Mouse (Mus musculus): ENCODE measurements around the gene Unc13d. TPM values are rescaled to one million over a fixed set of nuclear protein-coding genes. Genes with fewer than 3 reads are reported as not detected.

Gene Unc13d
- total RNA-seq, 2 experiments from 2014 or later: 1.3 to 2.1 TPM

DNA sequence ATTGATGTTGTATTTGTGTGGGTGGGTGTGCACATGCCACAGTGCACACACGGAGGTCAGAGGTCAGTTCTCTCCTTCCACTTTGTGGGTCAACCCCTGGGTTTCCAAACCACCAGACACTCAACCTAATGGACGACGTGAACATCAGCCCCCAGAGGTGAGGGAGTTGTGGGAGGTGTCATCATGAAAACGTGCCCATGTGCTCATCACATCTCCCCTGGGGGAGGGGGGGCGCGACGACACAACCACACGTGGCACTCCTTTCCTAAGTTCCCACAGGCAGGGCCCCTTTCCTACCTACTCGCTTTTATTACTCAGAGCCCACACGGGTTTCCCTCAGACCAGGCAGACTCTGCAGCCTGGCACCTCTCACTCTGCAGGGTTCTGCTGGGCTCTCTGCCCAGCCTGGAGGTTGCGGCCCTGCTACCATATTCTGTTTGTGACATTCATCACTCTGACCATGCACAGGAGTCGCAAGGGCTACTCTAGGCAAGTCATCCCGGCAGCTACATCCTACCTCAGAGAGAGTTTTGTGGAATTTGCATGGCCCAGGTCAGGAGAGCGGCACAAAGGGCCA lies 5.4 kb upstream of the Unc13d start:
- no peak for TF ChIP-seq CTCF (conservative IDR thresholded peaks at IDR 0.05)
- Histone ChIP-seq H3K4me3 (no peak overlapping the region), H3K27ac (0 out of 2 replicates have a peak overlapping the region, but pooled peaks have one; percentile 2)
- no peak for DNase-seq (ENCODE audit: low spot score in 2 of 2)

- no peak overlapping the region for H3K4me3 ChIP-seq
- H3K27ac ChIP-seq: peak overlapping the region; percentile 94
- DNase-seq (ENCODE audit: low spot score in 2 of 2): no peak
- TF ChIP-seq CTCF (conservative IDR thresholded peaks at IDR 0.05): peak; percentile 69
Observed at GRCm38 (mm10) chr11:116081081-116081480, 3.3 kb upstream of the Unc13d start.

DNA sequence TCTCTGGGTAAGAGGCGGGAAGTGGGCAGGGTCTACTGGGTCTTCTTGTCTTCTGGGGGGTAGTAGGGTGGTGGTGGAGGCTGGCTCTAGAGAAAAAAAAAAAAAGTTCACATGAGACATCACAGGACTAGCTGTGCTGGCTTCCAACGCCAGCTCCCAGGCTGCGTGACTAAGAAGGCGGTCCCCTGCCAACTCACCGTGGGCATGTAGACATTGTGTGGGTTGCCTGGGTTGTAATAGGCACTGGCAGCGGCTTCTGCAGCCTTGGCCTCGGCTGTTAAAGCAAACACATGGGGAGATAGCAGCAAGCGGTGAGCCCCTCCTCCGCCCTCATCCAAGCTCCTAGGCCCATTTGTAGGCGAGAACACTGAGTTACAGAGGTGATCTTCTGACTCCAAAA lies 1.8 kb upstream of the Unc13d start:
- Histone ChIP-seq H3K27ac (peak overlapping the region; percentile 94), H3K4me3 (no peak overlapping the region)
- TF ChIP-seq CTCF (conservative IDR thresholded peaks at IDR 0.05): no peak
- DNase-seq (ENCODE audit: low spot score in 2 of 2): peak; percentile 81 to 89

DNA sequence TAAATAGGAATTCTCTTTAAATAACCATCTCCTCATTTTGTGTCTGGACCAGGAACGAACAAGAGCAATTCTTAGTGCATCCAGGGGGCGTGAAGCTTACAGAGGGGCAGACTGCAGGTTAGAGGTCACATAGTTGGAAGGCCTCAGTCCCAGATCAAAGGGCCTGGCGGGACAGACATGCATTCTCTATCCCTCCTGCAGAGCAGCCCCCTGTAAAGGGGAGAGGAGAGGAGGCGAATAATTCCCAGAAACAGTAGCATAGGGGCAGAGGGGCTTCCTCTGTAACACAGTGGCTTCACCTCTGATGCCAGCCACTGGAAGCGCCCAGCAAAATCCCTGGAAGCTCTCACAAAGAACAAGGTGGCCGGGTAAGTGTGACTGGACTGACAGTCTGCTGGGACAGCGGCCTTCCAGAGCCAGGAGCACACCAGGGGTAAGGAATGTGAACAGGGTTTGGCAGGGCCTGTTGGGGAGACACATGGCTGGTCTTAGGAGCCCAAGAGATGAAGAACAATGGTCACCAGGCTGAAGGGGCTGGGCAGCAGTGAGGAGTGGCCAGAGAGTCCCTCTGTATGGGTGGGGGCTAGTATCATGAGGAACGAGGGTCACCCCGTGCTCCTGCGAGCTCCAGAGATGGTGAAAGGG lies 1.0 kb upstream of the Unc13d start:
- Histone ChIP-seq H3K27ac (peak overlapping the region; percentile 94), H3K4me3 (no peak overlapping the region)
- no peak for TF ChIP-seq CTCF (conservative IDR thresholded peaks at IDR 0.05)
- DNase-seq (ENCODE audit: low spot score in 2 of 2): no peak

DNA sequence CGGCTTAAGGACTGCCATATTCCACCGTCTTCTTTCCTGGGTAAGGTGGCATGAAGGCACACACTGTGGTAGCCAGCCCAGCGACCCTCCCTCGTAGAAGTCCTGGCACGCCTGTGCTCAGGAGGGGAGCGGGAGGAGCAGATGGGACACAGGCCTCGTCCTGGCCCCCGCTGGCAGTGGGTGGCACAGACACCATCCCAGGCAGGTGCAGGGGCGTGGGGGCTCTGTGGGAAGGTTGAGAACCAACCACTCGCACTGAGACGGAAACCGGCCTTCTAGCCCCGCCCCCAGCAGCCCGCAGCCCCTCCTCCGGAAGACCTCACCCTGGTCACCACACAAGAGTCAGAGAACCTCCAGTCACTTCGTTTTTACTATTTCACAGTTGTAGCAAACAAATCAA lies 460 bp upstream of the Unc13d start:
- Histone ChIP-seq H3K4me3 (no peak overlapping the region; the same call in 1 of the 2 replicates), H3K27ac (peak overlapping the region; percentile 94)
- no peak for TF ChIP-seq CTCF (conservative IDR thresholded peaks at IDR 0.05)
- DNase-seq (ENCODE audit: low spot score in 2 of 2): no peak

DNA sequence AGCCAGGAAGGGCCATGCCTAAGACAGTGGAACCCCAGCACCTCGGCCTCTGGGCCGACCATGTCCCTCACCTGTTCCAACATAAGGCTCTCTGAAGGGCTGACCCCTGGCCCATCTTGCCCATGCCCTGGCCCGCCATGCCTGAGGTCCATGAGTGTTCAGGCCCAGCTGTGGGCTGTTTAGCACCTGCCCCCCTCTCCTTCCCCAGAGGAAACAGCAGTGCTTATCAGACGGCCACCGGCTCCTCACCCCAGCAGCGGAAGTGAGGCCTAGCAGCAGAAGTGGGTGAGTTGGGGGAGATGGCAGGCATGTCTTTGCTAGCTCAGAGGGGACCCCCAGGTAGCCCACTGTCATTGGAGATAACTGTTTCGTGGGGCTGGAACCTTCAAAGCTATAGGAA lies 925 bp downstream of the Unc13d start:
- no peak for DNase-seq (ENCODE audit: low spot score in 2 of 2)
- Histone ChIP-seq H3K4me3 (no peak overlapping the region), H3K27ac (peak overlapping the region; percentile 94; the same call in 1 of the 2 replicates)
- no peak for TF ChIP-seq CTCF (conservative IDR thresholded peaks at IDR 0.05)

DNA sequence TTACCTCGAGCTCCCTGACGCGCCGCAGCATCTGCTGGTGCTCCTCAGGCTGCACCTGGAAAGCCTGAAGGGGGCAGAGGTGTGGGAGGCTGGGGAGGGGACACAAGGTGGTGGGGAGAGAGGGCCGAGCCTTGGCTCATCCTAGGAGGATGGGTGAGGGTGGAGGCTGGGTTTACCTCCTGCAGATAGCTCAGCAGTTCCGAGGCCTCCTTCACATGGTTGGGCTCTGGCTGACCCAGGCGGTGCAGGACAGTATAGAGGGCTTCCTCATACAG lies 1.6 kb downstream of the Unc13d start:
- DNase-seq (ENCODE audit: low spot score in 2 of 2): no peak
- H3K27ac ChIP-seq: no peak overlapping the region
- TF ChIP-seq CTCF (conservative IDR thresholded peaks at IDR 0.05): no peak
- no peak overlapping the region for H3K4me3 ChIP-seq

GRCm38 (mm10) chr11:116075539-116076265 lies 2.1 kb downstream of the Unc13d start:
- DNase-seq (ENCODE audit: low spot score in 2 of 2): no peak
- TF ChIP-seq CTCF (conservative IDR thresholded peaks at IDR 0.05): no peak
- no peak overlapping the region for H3K4me3 ChIP-seq
- no peak overlapping the region for H3K27ac ChIP-seq

GRCm38 (mm10) chr11:116074436-116074991 lies 3.2 kb downstream of the Unc13d start:
- H3K27ac ChIP-seq: no peak overlapping the region
- TF ChIP-seq CTCF (conservative IDR thresholded peaks at IDR 0.05): no peak
- no peak overlapping the region for H3K4me3 ChIP-seq
- no peak for DNase-seq (ENCODE audit: low spot score in 2 of 2)

- DNase-seq (ENCODE audit: low spot score in 2 of 2): no peak
- Histone ChIP-seq H3K27ac (no peak overlapping the region), H3K4me3 (no peak overlapping the region)
- TF ChIP-seq CTCF (conservative IDR thresholded peaks at IDR 0.05): no peak
Observed at GRCm38 (mm10) chr11:116072608-116073007, 5.2 kb downstream of the Unc13d start.

DNA sequence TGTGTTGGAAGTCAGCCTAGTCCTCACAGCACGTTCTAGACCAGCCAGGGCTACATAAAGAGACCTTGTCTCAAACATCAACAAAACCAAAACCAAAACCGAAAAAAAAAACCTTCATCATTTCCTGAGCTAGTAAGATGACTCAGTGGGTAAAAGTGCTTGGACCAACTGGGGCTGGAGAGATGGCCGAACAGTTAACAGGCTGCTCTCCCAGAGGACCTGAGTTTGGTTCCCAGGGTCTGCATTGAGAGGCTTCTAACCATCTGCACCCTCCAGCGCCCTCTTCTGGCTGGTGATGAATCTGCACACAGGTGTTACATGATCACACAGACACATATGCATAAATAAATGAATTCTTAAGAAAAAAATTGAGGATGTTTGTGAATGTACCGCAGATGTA lies 6.3 kb downstream of the Unc13d start:
- DNase-seq (ENCODE audit: low spot score in 2 of 2): no peak
- peak; percentile 62 for TF ChIP-seq CTCF (conservative IDR thresholded peaks at IDR 0.05)
- H3K4me3 ChIP-seq: no peak overlapping the region
- H3K27ac ChIP-seq: no peak overlapping the region

GRCm38 (mm10) chr11:116065345-116065744 lies 12.4 kb downstream of the Unc13d start:
- H3K27ac ChIP-seq: 0 out of 2 replicates have a peak overlapping the region, but pooled peaks have one; percentile 90
- no peak overlapping the region for H3K4me3 ChIP-seq
- no peak for DNase-seq (ENCODE audit: low spot score in 2 of 2)
- no peak for TF ChIP-seq CTCF (conservative IDR thresholded peaks at IDR 0.05)

- TF ChIP-seq CTCF (conservative IDR thresholded peaks at IDR 0.05): no peak
- peak overlapping the region; percentile 90 for H3K27ac ChIP-seq
- no peak for DNase-seq (ENCODE audit: low spot score in 2 of 2)
- H3K4me3 ChIP-seq: no peak overlapping the region
Observed at GRCm38 (mm10) chr11:116064187-116064867, 13.4 kb downstream of the Unc13d start.
